Mouse (Mus musculus) myocyte (in vitro differentiated cells): ENCODE measurements at regions not wholly inside any gene's neighbourhood (a gene's known extent, or its start where the extent isn't known, plus 50 kb on each side); places are given as distances from the start of the nearest gene placed in this dataset.

ENCODE experiments used
- MAX ChIP-seq: IDR thresholded peaks from one replicate; pipeline ENCODE4 v1.6.1; 2011; ENCODE audit warnings: low read depth, mild to moderate bottlenecking, control low read depth
- POLR2A ChIP-seq: IDR thresholded peaks from one replicate; pipeline ENCODE4 v1.6.1; 2011; ENCODE audit warnings: low read depth, mild to moderate bottlenecking, control low read depth, moderate library complexity; ENCODE audit not compliant: insufficient read length
- POLR2AphosphoS2 ChIP-seq: IDR thresholded peaks from one replicate; pipeline ENCODE4 v1.6.1; 2011; ENCODE audit warnings: low read depth, control low read depth; ENCODE audit not compliant: insufficient read length
- TCF12 ChIP-seq: IDR thresholded peaks from one replicate; pipeline ENCODE4 v1.6.1; 2011; ENCODE audit warnings: mild to moderate bottlenecking, control low read depth; ENCODE audit not compliant: poor library complexity, insufficient read depth, severe bottlenecking

- TF ChIP-seq POLR2AphosphoS2 (no peak), MAX (no peak), POLR2A (no peak), TCF12 (no peak)
Measured at GRCm38 (mm10) chr12:26532076-26532475, 63.1 kb downstream of the Cmpk2 start.
